Mouse (Mus musculus) embryonic fibroblast, embryonic 13.5 days (primary cell): Measurements from ENCODE around the gene Ly6g6c.

Experiments used
- CTCF ChIP-seq: IDR thresholded peaks from 2 replicates; pipeline ENCODE4 v1.5.1; 2011; ENCODE audit warnings: mild to moderate bottlenecking, control low read depth, low read length, moderate library complexity, borderline replicate concordance; ENCODE audit not compliant: insufficient read depth
- POLR2A ChIP-seq: IDR thresholded peaks from 2 replicates; pipeline ENCODE4 v1.6.1; 2011; ENCODE audit warnings: low read depth, mild to moderate bottlenecking, control low read depth, low read length, moderate library complexity

- TF ChIP-seq CTCF = no peak
- TF ChIP-seq POLR2A = no peak
These were observed 5.5 kb downstream of the Ly6g6c start for GRCm38 (mm10) chr17:35070556-35071229.
